Mouse (Mus musculus) C2C12 (cell line): ENCODE measurements at regions not wholly inside any gene's neighbourhood (a gene's known extent, or its start where the extent isn't known, plus 50 kb on each side); places are given as distances from the start of the nearest gene placed in this dataset.

Experiments used
- CTCF ChIP-seq: IDR thresholded peaks from one replicate; pipeline ENCODE4 v1.5.1; 2011; ENCODE audit not compliant: control insufficient read depth, insufficient read depth, insufficient read length
- MAX ChIP-seq: IDR thresholded peaks from one replicate; pipeline ENCODE4 v1.6.1; 2011; ENCODE audit warnings: mild to moderate bottlenecking, control low read depth
- MYOD1 ChIP-seq: IDR thresholded peaks from one replicate; pipeline ENCODE4 v1.6.1; 2011; ENCODE audit warnings: low read depth; ENCODE audit not compliant: control insufficient read depth, insufficient read length
- MYOG ChIP-seq: IDR thresholded peaks from one replicate; pipeline ENCODE4 v1.6.1; 2011; ENCODE audit not compliant: control insufficient read depth, insufficient read length; ENCODE audit errors: extremely low read depth
- USF1 ChIP-seq: IDR thresholded peaks from one replicate; pipeline ENCODE4 v1.6.1; 2011; ENCODE audit warnings: low read depth, mild to moderate bottlenecking, control low read depth, moderate library complexity

DNA sequence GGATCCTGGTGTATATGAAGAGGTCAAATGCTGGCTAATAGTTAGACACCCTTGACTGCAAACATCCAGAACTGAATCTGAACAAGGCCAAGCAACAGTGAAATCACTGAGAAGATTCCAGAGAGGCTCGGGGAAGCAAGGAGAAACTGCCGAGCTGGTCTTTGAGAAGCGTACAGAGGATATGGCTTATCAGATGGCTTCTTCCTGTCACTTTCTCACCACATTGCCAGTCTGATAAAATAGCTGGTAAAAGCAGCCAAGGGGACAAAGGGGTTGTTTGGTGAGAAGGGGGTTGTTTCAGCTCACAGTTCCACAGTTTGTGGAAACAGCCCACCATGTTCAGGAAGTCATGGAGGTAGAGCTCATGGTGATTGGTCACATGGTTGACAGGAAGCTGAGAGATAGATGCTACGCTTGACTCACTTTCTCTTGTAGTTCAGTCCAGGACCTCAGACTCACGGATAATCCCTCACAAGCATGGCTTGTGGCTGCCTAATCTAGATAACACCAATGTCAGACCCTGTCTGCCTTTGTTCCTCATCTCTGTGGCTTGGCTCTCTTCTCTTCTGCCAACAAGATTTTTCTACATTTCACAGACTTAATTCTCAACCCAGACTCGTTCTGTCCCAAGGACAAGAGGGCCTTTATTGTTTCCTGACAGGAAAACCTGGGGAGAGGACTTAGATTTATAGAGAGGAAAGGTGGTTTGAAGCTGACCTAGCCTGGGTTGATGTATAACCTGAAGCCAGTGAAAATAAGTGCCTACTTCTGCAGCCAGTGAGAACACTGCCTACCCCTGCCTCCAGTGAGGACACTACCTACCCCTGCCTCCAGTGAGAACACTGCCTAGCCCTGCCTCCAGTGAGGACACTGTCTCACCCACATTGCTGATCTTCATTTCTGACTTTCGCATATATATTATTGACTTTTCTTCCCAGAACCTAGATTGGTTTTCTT lies 122.0 kb downstream of the Tent5c start:
- TF ChIP-seq MYOG (no peak), USF1 (no peak), CTCF (no peak), MYOD1 (no peak), MAX (no peak)
